Comparison of ENCODE assay signal across 8 mouse cellular contexts in the genomic region with DNA sequence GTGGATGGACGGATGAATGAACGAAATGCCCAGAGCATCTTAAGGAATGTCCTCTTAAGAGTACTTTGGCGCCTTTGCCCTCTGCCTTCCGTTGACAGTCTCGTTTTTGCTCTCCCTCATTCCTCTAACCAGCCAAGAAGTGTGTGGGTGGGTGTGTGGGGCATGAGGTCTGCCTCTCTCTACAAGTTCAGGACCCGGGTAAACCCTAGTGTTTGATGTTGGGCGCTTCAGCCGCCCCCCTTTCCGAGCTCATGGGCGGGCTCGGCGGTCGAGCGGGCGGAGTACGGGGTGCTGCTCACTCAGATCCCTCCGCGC. TPM values are rescaled to one million over a fixed set of nuclear protein-coding genes. Genes with fewer than 3 reads are reported as not detected.
DNase-seq lines count a peak whose midpoint lies in the region; ATAC-seq and TF ChIP-seq lines count a peak whose summit lies in the region.

No protein-coding gene starts in this region.

- no peaks in the 10 kb centered on the region for H3K9me3 ChIP-seq in liver, embryonic 12.5 days (replicated peaks)
- H3K9me3 ChIP-seq in stomach, embryonic 16.5 days (replicated peaks; ENCODE audit: control insufficient read depth, low read length): no peaks in the 10 kb centered on the region

- TF ChIP-seq POLR2A in testis, adult 2 months (IDR thresholded peaks at IDR 0.05; ENCODE audit: control insufficient read depth, low read depth, low read length): no peak

- no peak for DNase-seq in cerebellum, postnatal 14 days
- DNase-seq in testis, postnatal 10 days (ENCODE audit: low spot score): no peak
- no peak for DNase-seq in MN1 (ENCODE audit: low spot score)
- DNase-seq in yolk sac, embryonic 10.5 days (ENCODE audit: low spot score): no peak

- no peaks in the 10 kb centered on the region for H3K27me3 ChIP-seq in testis, adult 2 months (ENCODE audit: control insufficient read depth, insufficient read depth, low read length)
- no peaks in the 10 kb centered on the region for H3K27me3 ChIP-seq in liver, embryonic 12.5 days (replicated peaks)
- H3K27me3 ChIP-seq in stomach, embryonic 16.5 days (ENCODE audit: control insufficient read depth, insufficient read depth, low read length): no peaks in the 10 kb centered on the region

- H3K4me3 ChIP-seq in testis, adult 2 months (ENCODE audit: control insufficient read depth, low read depth, low read length): peak overlapping the region; percentile 78
- H3K4me3 ChIP-seq in liver, embryonic 12.5 days: peak overlapping the region; percentile 77
- peak overlapping the region; percentile 87 for H3K4me3 ChIP-seq in stomach, embryonic 16.5 days (replicated peaks; ENCODE audit: low read length)

- no peaks in the 10 kb centered on the region for H3K36me3 ChIP-seq in testis, adult 2 months (ENCODE audit: control insufficient read depth, insufficient read depth, low read length)
- no peaks in the 10 kb centered on the region for H3K36me3 ChIP-seq in liver, embryonic 12.5 days
- no peaks in the 10 kb centered on the region for H3K36me3 ChIP-seq in stomach, embryonic 16.5 days (ENCODE audit: control insufficient read depth, insufficient read depth, low read length)

- H3K27ac ChIP-seq in testis, adult 2 months (ENCODE audit: control insufficient read depth, insufficient read depth, low read depth, low read length): peak overlapping the region; percentile 41; the same call in 1 of the 2 replicates
- peak overlapping the region; percentile 72; the same call in 1 of the 2 replicates for H3K27ac ChIP-seq in liver, embryonic 12.5 days
- no peak overlapping the region for H3K27ac ChIP-seq in stomach, embryonic 16.5 days (ENCODE audit: low read length)

- peak overlapping the region; percentile 93 for H3K9ac ChIP-seq in liver, embryonic 12.5 days
- peak overlapping the region; percentile 76 for H3K9ac ChIP-seq in stomach, embryonic 16.5 days (ENCODE audit: low read length)

- peak; percentile 82 for ATAC-seq in cerebellum, adult (ENCODE audit: insufficient number of reproducible peaks, low FRiP score, low TSS enrichment)
- no peak for ATAC-seq in liver, embryonic 12.5 days
- no peak for ATAC-seq in stomach, embryonic 16.5 days (ENCODE audit: insufficient read depth, low FRiP score)

- no peaks in the 10 kb centered on the region; the same call in 1 of the 2 replicates for H3K4me1 ChIP-seq in testis, adult 2 months (ENCODE audit: control insufficient read depth, insufficient read depth, low read length)
- peaks cover 70% of the 10 kb centered on the region for H3K4me1 ChIP-seq in liver, embryonic 12.5 days
- peaks cover 21% of the 10 kb centered on the region for H3K4me1 ChIP-seq in stomach, embryonic 16.5 days (ENCODE audit: control insufficient read depth, insufficient read depth, low read length)

- TF ChIP-seq CTCF in testis, adult 2 months (IDR thresholded peaks at IDR 0.05; ENCODE audit: control insufficient read depth, insufficient read depth, insufficient replicate concordance, low read depth, low read length): no peak

- H3K4me2 ChIP-seq in liver, embryonic 12.5 days: peak overlapping the region; percentile 98
- peak overlapping the region; percentile 69 for H3K4me2 ChIP-seq in stomach, embryonic 16.5 days (ENCODE audit: low read depth, low read length)

- under 1% methylated on average over 18 of the region's 18 CpGs for WGBS in liver, embryonic 12.5 days (ENCODE audit: insufficient replicate concordance)
- 1% methylated on average over 18 of the region's 18 CpGs for WGBS in stomach, embryonic 16.5 days

RNA-seq across cellular contexts. Expression of a gene that starts 0.3 kb away (rescaled TPM):
- polyA plus RNA-seq in testis, adult 2 months (2012; rRNA removed): 4.3 and 5.2 TPM in 2 replicates
- 8.7 and 10.1 TPM in 2 replicates for polyA plus RNA-seq in liver, embryonic 12.5 days (2016; fragmentation: Nextera tagmentation; extraction: Ambion mirVana)
- polyA plus RNA-seq in stomach, embryonic 16.5 days (2015; fragmentation: Nextera tagmentation; extraction: Ambion mirVana): 20.4 and 23.6 TPM in 2 replicates
